Mouse (Mus musculus) neural tube, embryonic 15.5 days (tissue): ENCODE data around the gene Cbx2. TPM values are rescaled to one million over a fixed set of nuclear protein-coding genes. Genes with fewer than 3 reads are reported as not detected.

Experiments used
- ATAC-seq: fragments of 200-750 bp; cut with Nextera tagmentation; 2 replicates; pipeline ENCODE4 v1.8.0; 2017; ENCODE audit warnings: mild to moderate bottlenecking, moderate TSS enrichment, moderate library complexity; ENCODE audit not compliant: low FRiP score
- H3K27ac ChIP-seq: fragments of 300-500 bp; sonication (generic); replicated peaks from 2 replicates; pipeline ENCODE4 v1.5.1; 2015; ENCODE audit warnings: mild to moderate bottlenecking, inconsistent platforms
- H3K27me3 ChIP-seq: fragments of 300-500 bp; sonication (generic); replicated peaks from 2 replicates; pipeline ENCODE4 v1.6.1; 2015; ENCODE audit warnings: inconsistent platforms
- H3K36me3 ChIP-seq: fragments of 300-500 bp; sonication (generic); 2 replicates; pipeline ENCODE4 v1.6.1; 2015; ENCODE audit warnings: inconsistent platforms
- H3K4me1 ChIP-seq: fragments of 300-500 bp; sonication (generic); 2 replicates; pipeline ENCODE4 v1.6.1; 2015; ENCODE audit warnings: inconsistent platforms
- H3K4me2 ChIP-seq: fragments of 300-500 bp; sonication (generic); 2 replicates; pipeline ENCODE4 v1.6.1; 2015; ENCODE audit warnings: inconsistent platforms, mild to moderate bottlenecking, moderate library complexity
- H3K4me3 ChIP-seq: fragments of 300-500 bp; sonication (generic); replicated peaks from 2 replicates; pipeline ENCODE4 v1.5.1; 2015; ENCODE audit warnings: mild to moderate bottlenecking, inconsistent platforms
- H3K9ac ChIP-seq: fragments of 300-500 bp; sonication (generic); replicated peaks from 2 replicates; pipeline ENCODE4 v1.6.1; 2015; ENCODE audit warnings: mild to moderate bottlenecking, inconsistent platforms
- H3K9me3 ChIP-seq: fragments of 300-500 bp; sonication (generic); replicated peaks from 2 replicates; pipeline ENCODE4 v1.6.1; 2016; ENCODE audit warnings: inconsistent platforms
- WGBS: fragments of 180-500 bp; shearing (Covaris S2); methylation state at CpG from one replicate; pipeline ENCODE4 v1.1.7; 2015; ENCODE audit warnings: mixed read lengths; 5-methylcytosine and 5-hydroxymethylcytosine counted together
- polyA plus RNA-seq: library from polyadenylated mRNA; unstranded; fragments of >200 nt; fragmentation: Nextera tagmentation; extraction: Ambion mirVana; gene quantifications from 2 replicates; pipeline ENCODE4 v1.2.1, GENCODE M21; 2015

Gene Cbx2
- polyA plus RNA-seq, 1 experiment from 2014 or later: 8.3 TPM

- no peak for ATAC-seq
- H3K9me3 ChIP-seq: no peaks in the 10 kb centered on the region
- peaks cover 69% of the 10 kb centered on the region for H3K4me1 ChIP-seq
- peaks cover 48% of the 10 kb centered on the region for H3K27me3 ChIP-seq
- peak overlapping the region; percentile 45 for H3K9ac ChIP-seq
- no peaks in the 10 kb centered on the region for H3K36me3 ChIP-seq
- peak overlapping the region; percentile 82 for H3K4me2 ChIP-seq
- H3K4me3 ChIP-seq: peak overlapping the region; percentile 38
- peak overlapping the region; percentile 92 for H3K27ac ChIP-seq
- WGBS: 1% methylated on average over 47 of the region's 47 CpGs
Measured at GRCm38 (mm10) chr11:119054351-119055345, 31.9 kb downstream of the Cbx2 start.

GRCm38 (mm10) chr11:119055571-119056131, 32.9 kb downstream of the Cbx2 start:
- Histone ChIP-seq H3K9ac (peak overlapping the region; percentile 76), H3K4me3 (peak overlapping the region; percentile 51), H3K9me3 (no peaks in the 10 kb centered on the region), H3K27ac (peak overlapping the region; percentile 83), H3K27me3 (peaks cover 48% of the 10 kb centered on the region), H3K4me1 (peaks cover 69% of the 10 kb centered on the region), H3K36me3 (no peaks in the 10 kb centered on the region), H3K4me2 (peak overlapping the region; percentile 82)
- 1% methylated on average over 32 of the region's 32 CpGs for WGBS
- no peak for ATAC-seq

GRCm38 (mm10) chr11:119056301-119057211, 33.8 kb downstream of the Cbx2 start:
- ATAC-seq: peak; percentile 26; the same call in 1 of the 2 replicates
- Histone ChIP-seq H3K36me3 (no peaks in the 10 kb centered on the region), H3K27me3 (peaks cover 45% of the 10 kb centered on the region), H3K9me3 (no peaks in the 10 kb centered on the region), H3K4me2 (peak overlapping the region; percentile 82), H3K4me1 (peaks cover 69% of the 10 kb centered on the region), H3K4me3 (peak overlapping the region; percentile 51), H3K9ac (peak overlapping the region; percentile 76), H3K27ac (peak overlapping the region; percentile 83)
- WGBS: under 1% methylated on average over 59 of the region's 65 CpGs

GRCm38 (mm10) chr11:119057291-119057690, 34.5 kb downstream of the Cbx2 start:
- H3K4me3 ChIP-seq: peak overlapping the region; percentile 51
- H3K36me3 ChIP-seq: no peaks in the 10 kb centered on the region
- peaks cover 45% of the 10 kb centered on the region for H3K27me3 ChIP-seq
- H3K9ac ChIP-seq: peak overlapping the region; percentile 76
- no peaks in the 10 kb centered on the region for H3K9me3 ChIP-seq
- H3K27ac ChIP-seq: peak overlapping the region; percentile 83
- H3K4me1 ChIP-seq: peaks cover 62% of the 10 kb centered on the region
- no peak for ATAC-seq
- H3K4me2 ChIP-seq: peak overlapping the region; percentile 82
- 1% methylated on average over 9 of the region's 9 CpGs for WGBS

GRCm38 (mm10) chr11:119058041-119058995, 35.6 kb downstream of the Cbx2 start:
- Histone ChIP-seq H3K9me3 (no peaks in the 10 kb centered on the region), H3K9ac (peak overlapping the region; percentile 34; the same call in 1 of the 2 replicates), H3K4me1 (peaks cover 53% of the 10 kb centered on the region), H3K36me3 (no peaks in the 10 kb centered on the region), H3K27me3 (peaks cover 54% of the 10 kb centered on the region), H3K27ac (no peak overlapping the region), H3K4me3 (peak overlapping the region; percentile 14), H3K4me2 (peak overlapping the region; percentile 82)
- no peak for ATAC-seq
- 2% methylated on average over 58 of the region's 58 CpGs for WGBS

GRCm38 (mm10) chr11:119059256-119059655, 36.5 kb downstream of the Cbx2 start:
- no peak for ATAC-seq
- Histone ChIP-seq H3K27me3 (peaks cover 56% of the 10 kb centered on the region), H3K27ac (no peak overlapping the region), H3K9ac (no peak overlapping the region), H3K4me2 (peak overlapping the region; percentile 82; the same call in 1 of the 2 replicates), H3K4me3 (no peak overlapping the region), H3K9me3 (no peaks in the 10 kb centered on the region), H3K4me1 (peaks cover 44% of the 10 kb centered on the region), H3K36me3 (no peaks in the 10 kb centered on the region)
- 12% methylated on average over 3 of the region's 3 CpGs for WGBS

- H3K9me3 ChIP-seq: no peaks in the 10 kb centered on the region
- H3K27me3 ChIP-seq: peaks cover 21% of the 10 kb centered on the region
- no peak overlapping the region for H3K4me3 ChIP-seq
- no peak overlapping the region for H3K4me2 ChIP-seq
- no peak for ATAC-seq
- H3K4me1 ChIP-seq: no peaks in the 10 kb centered on the region
- no peaks in the 10 kb centered on the region for H3K36me3 ChIP-seq
- H3K9ac ChIP-seq: no peak overlapping the region
- no peak overlapping the region for H3K27ac ChIP-seq
- 84% methylated on average over 8 of the region's 8 CpGs for WGBS
Measured at GRCm38 (mm10) chr11:119066841-119067240, 44.1 kb downstream of the Cbx2 start.

- Histone ChIP-seq H3K4me2 (no peak overlapping the region), H3K27ac (no peak overlapping the region), H3K4me1 (peaks cover 10% of the 10 kb centered on the region; the same call in 1 of the 2 replicates), H3K9me3 (no peaks in the 10 kb centered on the region), H3K27me3 (peaks cover 7% of the 10 kb centered on the region), H3K36me3 (no peaks in the 10 kb centered on the region), H3K4me3 (no peak overlapping the region), H3K9ac (no peak overlapping the region)
- no peak for ATAC-seq
- WGBS: 85% methylated on average over 7 of the region's 7 CpGs
Measured at GRCm38 (mm10) chr11:119072239-119072638, 49.5 kb downstream of the Cbx2 start.

GRCm38 (mm10) chr11:119072986-119073385, 50.2 kb downstream of the Cbx2 start:
- Histone ChIP-seq H3K36me3 (no peaks in the 10 kb centered on the region), H3K27ac (no peak overlapping the region), H3K9ac (no peak overlapping the region), H3K4me1 (peaks cover 15% of the 10 kb centered on the region), H3K27me3 (peaks cover 7% of the 10 kb centered on the region), H3K4me2 (no peak overlapping the region), H3K4me3 (no peak overlapping the region), H3K9me3 (no peaks in the 10 kb centered on the region)
- ATAC-seq: no peak
- 55% methylated on average over 6 of the region's 6 CpGs for WGBS

GRCm38 (mm10) chr11:119073876-119074433, 51.2 kb downstream of the Cbx2 start:
- H3K27ac ChIP-seq: peak overlapping the region; percentile 41; the same call in 1 of the 2 replicates
- 78% methylated on average over 6 of the region's 6 CpGs for WGBS
- ATAC-seq: no peak

More at GRCm38 (mm10) chr11:119073876-119074433, 51.2 kb downstream of the Cbx2 start:
- Histone ChIP-seq H3K9me3 (no peaks in the 10 kb centered on the region), H3K36me3 (no peaks in the 10 kb centered on the region), H3K4me2 (no peak overlapping the region), H3K4me3 (no peak overlapping the region), H3K27me3 (peaks cover 7% of the 10 kb centered on the region), H3K9ac (no peak overlapping the region), H3K4me1 (peaks cover 24% of the 10 kb centered on the region)
